Mouse (Mus musculus): ENCODE data around the gene Tmem203. TPM values are rescaled to one million over a fixed set of nuclear protein-coding genes. Genes with fewer than 3 reads are reported as not detected.

The Tmem203 gene
- polyA plus RNA-seq, 1 experiment from 2014 or later, result 20.6 TPM

DNA sequence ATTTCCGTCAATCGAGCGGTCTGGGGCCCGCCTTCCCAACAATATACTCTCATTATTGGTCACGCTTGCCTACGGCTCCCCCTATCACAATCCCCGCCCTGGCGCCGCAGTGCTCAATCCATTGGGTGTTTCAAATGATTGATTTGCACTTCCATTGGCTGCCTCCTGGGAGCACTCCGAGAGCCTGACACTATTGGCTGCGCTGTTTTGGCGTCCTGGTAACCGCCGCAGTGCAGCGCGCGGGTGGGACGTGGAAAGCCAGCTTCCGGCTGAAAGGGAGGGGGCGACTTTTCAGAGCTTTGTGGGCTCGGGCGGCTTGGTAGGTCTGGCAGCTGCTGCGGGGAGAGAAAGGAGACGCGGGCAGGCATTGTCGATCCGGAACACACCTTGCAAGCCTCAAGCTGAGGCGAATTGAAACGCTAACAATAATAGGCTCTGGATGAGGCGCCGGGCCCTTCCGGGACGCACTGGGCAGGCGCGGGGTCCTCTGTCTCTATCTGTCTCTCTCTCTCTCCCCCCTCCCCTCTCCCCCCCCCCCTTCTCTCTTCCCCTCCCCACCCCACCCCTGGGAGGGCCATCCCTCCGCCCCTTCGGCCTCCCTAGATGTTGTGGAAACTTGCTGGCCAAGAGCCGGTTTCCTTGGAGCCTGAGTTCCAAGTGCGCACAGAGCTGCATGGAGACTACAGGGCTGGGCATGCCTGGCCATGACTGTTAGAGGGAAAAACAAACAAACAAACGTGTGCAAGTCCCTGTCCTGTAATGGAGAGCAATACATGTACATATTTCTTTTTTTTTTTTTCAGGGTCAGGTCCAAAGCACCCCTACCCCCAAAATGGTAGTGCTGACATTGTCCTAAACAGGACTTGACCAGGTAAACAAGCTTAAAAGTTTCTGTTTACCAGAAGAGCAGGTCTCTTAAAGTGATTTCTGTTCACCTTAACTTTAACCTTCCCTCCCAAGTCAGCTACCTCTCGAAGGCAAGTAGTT, 30.2 kb upstream of the Tmem203 start:
- Histone ChIP-seq H3K27ac (replicated peaks) (peak overlapping the region; percentile 97), H3K4me1 (peaks cover 22% of the 10 kb centered on the region), H3K36me3 (peaks cover 12% of the 10 kb centered on the region), H3K9ac (replicated peaks) (peak overlapping the region; percentile 60), H3K4me3 (peak overlapping the region; percentile 72), H3K27me3 (peaks cover 11% of the 10 kb centered on the region), H3K4me2 (replicated peaks) (peak overlapping the region; percentile 52), H3K9me3 (no peaks in the 10 kb centered on the region)
- WGBS, result 2% methylated on average over 39 of the region's 41 CpGs
- peak; percentile 97 for ATAC-seq (ENCODE audit: low FRiP score, low read depth)

DNA sequence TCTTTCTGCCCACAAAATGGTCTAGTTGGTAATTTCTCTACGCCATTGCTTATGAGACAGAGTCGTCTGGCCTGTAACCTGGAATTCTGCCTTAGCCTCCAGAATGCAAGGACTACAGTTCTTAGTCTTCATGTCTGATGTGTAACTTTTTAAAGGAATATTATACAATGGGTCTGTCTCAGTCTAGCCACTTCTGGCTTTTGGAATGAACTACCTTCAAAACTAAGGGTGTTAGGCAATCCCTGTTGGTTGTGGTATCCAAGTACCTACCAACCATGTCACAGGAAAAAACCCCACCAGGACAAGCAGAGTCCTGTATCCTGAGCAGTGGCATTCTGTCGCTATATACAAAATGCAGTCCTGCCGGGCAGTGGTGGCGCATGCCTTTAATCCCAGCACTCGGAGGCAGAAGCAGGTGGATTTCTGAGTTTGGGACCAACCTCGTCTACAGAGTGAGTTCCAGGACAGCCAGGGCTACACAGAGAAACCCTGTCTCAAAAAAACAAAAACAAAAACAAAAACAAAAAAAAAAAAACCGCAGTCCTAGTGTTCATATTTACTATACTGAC, 29.3 kb upstream of the Tmem203 start:
- peaks cover 18% of the 10 kb centered on the region for H3K27me3 ChIP-seq
- peaks cover 12% of the 10 kb centered on the region for H3K36me3 ChIP-seq
- H3K27ac ChIP-seq (replicated peaks), result peak overlapping the region; percentile 97
- H3K4me2 ChIP-seq (replicated peaks), result peak overlapping the region; percentile 52
- peak overlapping the region; percentile 60; the same call in 1 of the 2 replicates for H3K9ac ChIP-seq (replicated peaks)
- peaks cover 22% of the 10 kb centered on the region for H3K4me1 ChIP-seq
- peak overlapping the region; percentile 72 for H3K4me3 ChIP-seq
- ATAC-seq (ENCODE audit: low FRiP score, low read depth), result no peak
- H3K9me3 ChIP-seq, result no peaks in the 10 kb centered on the region
- 74% methylated on average over 8 of the region's 8 CpGs for WGBS

DNA sequence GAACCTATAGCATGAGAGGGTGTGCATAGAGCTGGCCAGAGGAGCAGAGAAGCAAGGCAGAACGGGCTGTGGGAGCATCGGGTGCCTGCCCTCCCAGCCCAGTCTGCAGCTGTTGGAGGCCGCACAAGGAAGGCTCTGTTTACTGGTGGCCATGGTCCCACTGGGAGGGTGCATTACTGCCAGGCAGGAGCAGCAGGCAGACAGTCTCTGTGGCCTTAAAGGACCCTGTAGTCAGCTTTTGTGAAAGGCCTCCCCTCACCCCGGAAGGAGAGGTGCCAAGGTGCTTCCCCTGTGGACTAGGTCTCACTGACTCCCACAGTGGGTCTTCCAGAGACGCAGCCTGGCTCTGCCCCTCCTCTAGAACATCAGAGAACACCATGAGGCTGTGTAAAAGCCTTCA, 28.4 kb upstream of the Tmem203 start:
- H3K27me3 ChIP-seq, result peaks cover 18% of the 10 kb centered on the region
- H3K36me3 ChIP-seq, result peaks cover 2% of the 10 kb centered on the region
- H3K9me3 ChIP-seq, result no peaks in the 10 kb centered on the region
- H3K4me1 ChIP-seq, result peaks cover 22% of the 10 kb centered on the region
- no peak overlapping the region for H3K4me3 ChIP-seq
- H3K9ac ChIP-seq (replicated peaks), result no peak overlapping the region
- ATAC-seq (ENCODE audit: low FRiP score, low read depth), result no peak
- 86% methylated on average over 5 of the region's 5 CpGs for WGBS
- no peak overlapping the region for H3K27ac ChIP-seq (replicated peaks)
- no peak overlapping the region for H3K4me2 ChIP-seq (replicated peaks)

GRCm38 (mm10) chr2:25227406-25227805, 27.8 kb upstream of the Tmem203 start:
- Histone ChIP-seq H3K9ac (replicated peaks) (no peak overlapping the region), H3K9me3 (no peaks in the 10 kb centered on the region), H3K4me1 (peaks cover 22% of the 10 kb centered on the region), H3K4me3 (no peak overlapping the region), H3K36me3 (no peaks in the 10 kb centered on the region), H3K27ac (replicated peaks) (no peak overlapping the region), H3K27me3 (peaks cover 20% of the 10 kb centered on the region), H3K4me2 (replicated peaks) (no peak overlapping the region)
- WGBS, result 88% methylated on average over 4 of the region's 4 CpGs
- ATAC-seq (ENCODE audit: low FRiP score, low read depth), result no peak

- Histone ChIP-seq H3K4me1 (peaks cover 15% of the 10 kb centered on the region), H3K4me2 (replicated peaks) (peak overlapping the region; percentile 34), H3K4me3 (peak overlapping the region; percentile 6; the same call in 1 of the 2 replicates), H3K27me3 (peaks cover 21% of the 10 kb centered on the region), H3K9me3 (no peaks in the 10 kb centered on the region), H3K9ac (replicated peaks) (no peak overlapping the region), H3K27ac (replicated peaks) (peak overlapping the region; percentile 44; the same call in 1 of the 2 replicates), H3K36me3 (no peaks in the 10 kb centered on the region)
- WGBS, result 0% methylated on average over 7 of the region's 7 CpGs
- ATAC-seq (ENCODE audit: low FRiP score, low read depth), result no peak
Measured at GRCm38 (mm10) chr2:25228431-25228889, 26.8 kb upstream of the Tmem203 start.

- no peak overlapping the region for H3K4me3 ChIP-seq
- peak overlapping the region; percentile 34; the same call in 1 of the 2 replicates for H3K4me2 ChIP-seq (replicated peaks)
- H3K4me1 ChIP-seq, result peaks cover 11% of the 10 kb centered on the region
- 70% methylated on average over 6 of the region's 6 CpGs for WGBS
- ATAC-seq (ENCODE audit: low FRiP score, low read depth), result no peak
- no peaks in the 10 kb centered on the region for H3K36me3 ChIP-seq
- no peak overlapping the region for H3K9ac ChIP-seq (replicated peaks)
- no peaks in the 10 kb centered on the region for H3K9me3 ChIP-seq
- 0 out of 2 replicates have a peak overlapping the region, but pooled peaks have one; percentile 44 for H3K27ac ChIP-seq (replicated peaks)
- peaks cover 21% of the 10 kb centered on the region for H3K27me3 ChIP-seq
Measured at GRCm38 (mm10) chr2:25228995-25229530, 26.2 kb upstream of the Tmem203 start.

DNA sequence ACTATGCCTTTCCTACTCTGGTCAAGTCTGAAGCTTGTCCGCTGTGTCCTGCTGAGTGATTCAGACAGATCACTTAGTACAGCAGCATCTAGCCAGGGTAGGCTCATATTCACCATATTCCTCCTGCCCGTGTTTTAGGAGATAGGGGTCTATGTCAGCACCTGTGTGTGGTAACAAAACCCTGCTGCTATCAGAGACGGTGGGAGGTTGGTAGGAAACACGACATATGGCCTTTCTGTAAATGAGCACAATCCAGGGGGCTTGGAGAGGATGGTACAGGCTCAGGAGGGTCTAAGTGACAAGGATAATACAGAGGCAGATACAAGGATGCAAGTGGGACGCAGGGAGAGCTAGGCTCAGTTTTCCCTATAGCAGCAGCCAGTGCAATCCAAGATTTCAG, 25.7 kb upstream of the Tmem203 start:
- Histone ChIP-seq H3K4me2 (replicated peaks) (no peak overlapping the region), H3K4me3 (no peak overlapping the region), H3K36me3 (no peaks in the 10 kb centered on the region), H3K27me3 (peaks cover 21% of the 10 kb centered on the region), H3K9me3 (no peaks in the 10 kb centered on the region), H3K27ac (replicated peaks) (no peak overlapping the region), H3K4me1 (peaks cover 11% of the 10 kb centered on the region), H3K9ac (replicated peaks) (no peak overlapping the region)
- no peak for ATAC-seq (ENCODE audit: low FRiP score, low read depth)
- 88% methylated on average over 5 of the region's 5 CpGs for WGBS

DNA sequence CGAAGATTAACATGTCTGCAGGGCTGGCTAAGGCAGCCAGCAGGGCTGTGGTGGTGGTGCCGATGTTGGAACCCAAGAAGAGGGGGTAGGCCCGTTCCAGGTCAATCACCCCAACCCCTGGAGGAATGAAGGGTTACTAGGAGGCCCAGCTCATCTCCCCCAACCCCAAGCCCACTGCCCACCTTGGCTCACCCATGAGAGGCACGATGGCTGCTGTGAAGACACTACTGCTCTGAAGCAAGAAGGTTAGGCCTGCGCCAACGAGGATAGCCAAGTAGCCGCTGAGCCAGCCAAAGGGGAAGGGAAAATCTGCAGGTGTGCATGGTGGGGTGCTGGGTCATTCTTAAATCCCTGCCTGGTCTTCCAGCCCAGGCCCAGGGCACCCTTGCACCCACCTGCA, 24.7 kb upstream of the Tmem203 start:
- Histone ChIP-seq H3K4me3 (no peak overlapping the region), H3K27me3 (peaks cover 21% of the 10 kb centered on the region), H3K4me1 (peaks cover 7% of the 10 kb centered on the region), H3K27ac (replicated peaks) (no peak overlapping the region), H3K4me2 (replicated peaks) (no peak overlapping the region), H3K36me3 (no peaks in the 10 kb centered on the region), H3K9me3 (no peaks in the 10 kb centered on the region), H3K9ac (replicated peaks) (no peak overlapping the region)
- ATAC-seq (ENCODE audit: low FRiP score, low read depth), result no peak
- WGBS, result 85% methylated on average over 7 of the region's 7 CpGs

GRCm38 (mm10) chr2:25231038-25231437, 24.2 kb upstream of the Tmem203 start:
- Histone ChIP-seq H3K9me3 (no peaks in the 10 kb centered on the region), H3K4me1 (peaks cover 4% of the 10 kb centered on the region; the same call in 1 of the 2 replicates), H3K27me3 (peaks cover 21% of the 10 kb centered on the region), H3K9ac (replicated peaks) (no peak overlapping the region), H3K27ac (replicated peaks) (no peak overlapping the region), H3K4me2 (replicated peaks) (no peak overlapping the region), H3K36me3 (no peaks in the 10 kb centered on the region), H3K4me3 (no peak overlapping the region)
- no peak for ATAC-seq (ENCODE audit: low FRiP score, low read depth)
- 50% methylated on average over 12 of the region's 12 CpGs for WGBS

DNA sequence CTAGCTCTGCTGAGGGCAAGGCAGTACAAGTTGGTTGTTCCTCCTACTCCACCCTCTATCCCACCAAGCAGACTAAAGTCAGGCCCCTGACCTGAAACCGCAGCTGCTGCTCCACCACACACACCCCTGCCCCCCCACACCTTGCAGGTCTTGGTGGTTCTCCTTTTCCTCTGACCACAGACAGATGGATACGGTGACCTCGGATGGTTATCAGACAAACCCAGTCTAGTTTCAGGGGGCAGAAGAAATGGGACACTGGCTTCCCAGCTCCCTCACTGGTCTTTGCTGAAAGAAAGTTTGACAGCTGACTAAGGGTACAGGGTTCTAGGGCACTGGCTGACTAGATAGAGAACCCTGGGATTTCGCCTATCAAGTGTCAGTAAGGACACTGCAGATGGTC, 21.8 kb upstream of the Tmem203 start:
- no peak overlapping the region for H3K27ac ChIP-seq (replicated peaks)
- H3K36me3 ChIP-seq, result no peaks in the 10 kb centered on the region
- 77% methylated on average over 4 of the region's 4 CpGs for WGBS
- no peak overlapping the region for H3K4me2 ChIP-seq (replicated peaks)
- peaks cover 21% of the 10 kb centered on the region for H3K27me3 ChIP-seq
- H3K4me3 ChIP-seq, result no peak overlapping the region
- ATAC-seq (ENCODE audit: low FRiP score, low read depth), result no peak
- peaks cover 4% of the 10 kb centered on the region; the same call in 1 of the 2 replicates for H3K4me1 ChIP-seq
- H3K9me3 ChIP-seq, result no peaks in the 10 kb centered on the region
- no peak overlapping the region for H3K9ac ChIP-seq (replicated peaks)

DNA sequence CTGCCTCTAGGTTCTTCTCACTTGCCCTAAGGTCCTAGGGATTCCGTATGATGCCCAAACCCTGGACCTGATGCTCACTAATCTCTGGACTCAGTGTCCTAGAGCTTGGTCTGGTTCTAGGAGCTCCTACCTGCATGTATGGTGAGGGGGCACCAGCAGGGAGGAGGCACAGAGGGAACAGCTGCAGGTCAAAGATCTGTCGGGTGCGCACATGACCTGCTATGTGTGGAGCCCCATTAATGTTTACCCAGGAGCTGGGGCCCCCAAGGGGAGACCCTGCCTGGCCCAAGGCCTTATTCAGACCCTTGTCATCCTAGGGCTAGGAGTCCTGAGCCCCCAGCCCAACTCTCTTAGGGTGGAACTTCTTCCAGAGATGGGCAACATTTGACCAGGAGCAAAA, 21.2 kb upstream of the Tmem203 start, which contains the start of gene Slc34a3:
Gene Slc34a3 (minus strand): TSS at position 315 of the 400 bp plus-strand sequence.
- no peak within 1 kb of the TSS for H3K4me2 ChIP-seq (replicated peaks)
- no peaks in the 10 kb centered on the region for H3K9me3 ChIP-seq
- 84% methylated on average over 3 of the region's 3 CpGs for WGBS
- H3K27ac ChIP-seq (replicated peaks), result no peak within 1 kb of the TSS
- no peak within 1 kb of the TSS for H3K9ac ChIP-seq (replicated peaks)
- no peak for ATAC-seq (ENCODE audit: low FRiP score, low read depth)
- H3K36me3 ChIP-seq, result no peaks in the 10 kb centered on the region
- H3K4me3 ChIP-seq, result no peak within 1 kb of the TSS
- peaks cover 24% of the 10 kb centered on the region for H3K27me3 ChIP-seq
- H3K4me1 ChIP-seq, result no peaks in the 10 kb centered on the region

Data from midbrain, embryonic 12.5 days (tissue).